Mouse (Mus musculus) limb, embryonic 14.5 days (tissue): ENCODE data around the gene Cx3cr1. TPM values are rescaled to one million over a fixed set of nuclear protein-coding genes. Genes with fewer than 3 reads are reported as not detected.

ENCODE experiments used
- ATAC-seq: fragments of 200-750 bp; cut with Nextera tagmentation; 2 replicates; pipeline ENCODE4 v1.8.0; 2017; ENCODE audit warnings: low read depth, moderate number of reproducible peaks, moderate TSS enrichment; ENCODE audit not compliant: low FRiP score
- DNase-seq: peaks from one replicate; pipeline ENCODE4 v3.0.0-alpha.2; 2015; ENCODE audit warnings: low spot score
- H3K27ac ChIP-seq: fragments of 300-500 bp; sonication (generic); replicated peaks from 2 replicates; pipeline ENCODE4 v1.5.1; 2014; ENCODE audit warnings: low read depth, mild to moderate bottlenecking, low read length, moderate library complexity, mixed read lengths
- H3K27me3 ChIP-seq: fragments of 300-500 bp; sonication (generic); 2 replicates; pipeline ENCODE4 v1.6.1; 2014; ENCODE audit warnings: low read length, mixed read lengths; ENCODE audit not compliant: control insufficient read depth, insufficient read depth
- H3K36me3 ChIP-seq: fragments of 300-500 bp; sonication (generic); 2 replicates; pipeline ENCODE4 v1.6.1; 2014; ENCODE audit warnings: mild to moderate bottlenecking, low read length, moderate library complexity, mixed read lengths; ENCODE audit not compliant: control insufficient read depth, insufficient read depth
- H3K4me1 ChIP-seq: fragments of 300-500 bp; sonication (generic); 2 replicates; pipeline ENCODE4 v1.6.1; 2014; ENCODE audit warnings: antibody characterized with exemption, low read length, mixed read lengths; ENCODE audit not compliant: control insufficient read depth, insufficient read depth
- H3K4me2 ChIP-seq: fragments of 300-500 bp; sonication (generic); replicated peaks from 2 replicates; pipeline ENCODE4 v1.6.1; 2014; ENCODE audit warnings: low read depth, mild to moderate bottlenecking, low read length, moderate library complexity; ENCODE audit not compliant: severe bottlenecking
- H3K4me3 ChIP-seq: fragments of 300-500 bp; sonication (generic); replicated peaks from 2 replicates; pipeline ENCODE4 v1.5.1; 2014; ENCODE audit warnings: low read length
- H3K9ac ChIP-seq: fragments of 300-500 bp; sonication (generic); 2 replicates; pipeline ENCODE4 v1.6.1; 2014; ENCODE audit warnings: mild to moderate bottlenecking, low read depth, low read length, moderate library complexity; ENCODE audit not compliant: severe bottlenecking
- H3K9me3 ChIP-seq: fragments of 300-500 bp; sonication (generic); 2 replicates; pipeline ENCODE4 v1.6.1; 2016; ENCODE audit warnings: low read length; ENCODE audit not compliant: control insufficient read depth
- POLR2A ChIP-seq: fragments of 200-500 bp; IDR thresholded peaks from 2 replicates; pipeline ENCODE4 v1.8.0; 2012; ENCODE audit warnings: inconsistent platforms, mild to moderate bottlenecking, moderate library complexity, borderline replicate concordance; ENCODE audit not compliant: insufficient read depth, insufficient read length; ENCODE audit errors: extremely low read depth
- WGBS: fragments of 180-500 bp; shearing (Covaris S2); extraction: QIAGEN DNeasy Blood & Tissue Kit; methylation state at CpG from one replicate; pipeline ENCODE4 v1.1.7; 2014; 5-methylcytosine and 5-hydroxymethylcytosine counted together
- polyA plus RNA-seq, 2 experiments: library from polyadenylated mRNA; depleted of rRNA in 1 of 2; stranded (reverse) in 1 of 2; unstranded in 1 of 2; fragments of >200 nt; fragmentation: Nextera tagmentation in 1 of 2; extraction: Ambion mirVana in 1 of 2; gene quantifications; 2 replicates each; pipeline versions ENCODE4 v1.2.1 to v1.2.3; 2012 to 2014

Gene Cx3cr1
- polyA plus RNA-seq, 2 experiments, result 10.1 to 11.0 TPM

DNA sequence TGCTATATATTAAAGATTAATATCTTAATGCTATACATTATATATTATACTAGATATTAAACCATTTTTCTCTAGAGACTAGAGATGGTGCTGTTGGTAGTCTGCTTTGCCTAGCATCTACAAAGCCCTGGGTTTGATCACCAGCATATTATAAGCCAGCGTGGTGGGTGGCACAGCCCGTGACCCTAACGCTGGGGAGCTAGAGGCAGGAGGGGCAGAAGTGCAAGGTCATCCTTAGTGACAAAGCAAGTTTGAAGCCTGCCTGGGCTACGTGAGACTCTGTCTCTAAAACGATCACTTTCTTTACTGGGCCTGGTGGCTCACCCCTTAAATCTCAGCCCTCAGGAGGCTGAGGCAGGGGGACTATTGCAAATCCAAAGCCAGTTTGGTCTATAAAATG lies 66.8 kb downstream of the Cx3cr1 start:
- Histone ChIP-seq H3K27ac (no peak overlapping the region), H3K9ac (no peak overlapping the region), H3K36me3 (no peaks in the 10 kb centered on the region), H3K4me3 (no peak overlapping the region), H3K4me1 (no peaks in the 10 kb centered on the region), H3K9me3 (no peaks in the 10 kb centered on the region), H3K27me3 (no peaks in the 10 kb centered on the region), H3K4me2 (no peak overlapping the region)
- no peak for DNase-seq
- 71% methylated on average over 5 of the region's 5 CpGs for WGBS
- TF ChIP-seq POLR2A, result no peak
- ATAC-seq, result no peak

DNA sequence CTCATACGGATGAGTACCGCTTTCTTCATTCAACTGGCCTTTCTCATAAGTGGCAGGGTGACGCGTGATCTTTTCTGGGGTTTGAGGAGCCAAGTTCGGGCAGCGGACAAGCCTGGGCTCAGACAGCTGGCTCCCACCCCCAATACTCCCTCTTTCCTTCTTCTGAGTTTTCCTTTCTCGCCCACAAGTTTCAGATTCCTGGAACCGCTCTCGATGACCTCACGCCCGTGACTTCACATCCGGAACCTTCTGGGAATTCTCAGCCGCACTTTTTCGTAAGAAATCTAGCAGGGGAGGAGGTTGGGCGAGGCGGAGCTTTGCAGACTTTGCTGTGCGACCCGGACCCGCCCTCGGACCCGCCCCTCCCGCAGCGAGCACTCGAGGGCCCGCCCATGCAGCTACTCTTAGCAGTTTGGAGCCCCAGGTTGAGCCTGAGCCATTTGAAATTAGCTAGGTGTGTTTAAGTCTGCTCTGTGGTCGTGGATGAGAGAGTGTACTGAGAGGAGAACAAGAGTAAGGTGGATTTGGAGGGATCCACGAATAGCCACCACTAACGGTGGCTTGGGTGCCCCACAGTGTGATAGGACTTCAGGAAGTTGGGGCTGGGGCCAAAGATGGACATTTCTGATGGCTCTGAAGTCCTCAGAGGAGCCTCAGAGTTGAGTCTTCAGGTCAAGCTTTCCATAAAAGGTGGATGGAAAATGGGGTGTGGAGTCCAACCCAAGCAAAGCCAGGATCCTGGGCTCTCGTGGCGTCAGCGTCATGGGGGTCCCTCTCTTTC lies 67.5 kb downstream of the Cx3cr1 start:
- 11% methylated on average over 31 of the region's 31 CpGs for WGBS
- no peaks in the 10 kb centered on the region for H3K27me3 ChIP-seq
- no peak for TF ChIP-seq POLR2A
- H3K9ac ChIP-seq, result peak overlapping the region; percentile 35
- ATAC-seq, result peak; percentile 90
- no peaks in the 10 kb centered on the region for H3K4me1 ChIP-seq
- no peaks in the 10 kb centered on the region for H3K36me3 ChIP-seq
- peak; percentile 92 for DNase-seq
- H3K4me3 ChIP-seq, result peak overlapping the region; percentile 35
- H3K27ac ChIP-seq, result peak overlapping the region; percentile 57; the same call in 1 of the 2 replicates
- no peaks in the 10 kb centered on the region for H3K9me3 ChIP-seq
- peak overlapping the region; percentile 56 for H3K4me2 ChIP-seq

DNA sequence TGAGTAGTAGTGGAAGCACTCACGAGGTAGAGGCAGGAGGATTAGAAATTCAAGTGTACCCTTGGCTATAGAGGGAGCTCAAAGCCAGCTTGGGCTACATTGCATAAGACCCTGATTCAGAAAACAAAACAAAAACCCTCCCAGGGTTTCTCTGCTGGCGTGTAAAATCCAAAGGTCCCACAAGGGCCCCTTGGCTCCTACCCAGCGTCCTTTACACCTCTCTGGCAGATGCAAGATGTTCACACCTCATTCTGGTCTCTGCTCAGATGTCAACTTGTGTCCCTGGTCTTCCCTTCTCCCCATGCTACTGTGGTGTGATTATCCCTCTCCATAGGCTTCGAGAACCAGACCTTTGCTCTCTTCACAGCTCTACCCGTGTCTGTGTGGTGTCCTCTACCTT lies 68.9 kb downstream of the Cx3cr1 start:
- no peak for DNase-seq
- H3K27ac ChIP-seq, result no peak overlapping the region
- no peak for TF ChIP-seq POLR2A
- no peaks in the 10 kb centered on the region for H3K36me3 ChIP-seq
- H3K4me1 ChIP-seq, result no peaks in the 10 kb centered on the region
- no peaks in the 10 kb centered on the region for H3K27me3 ChIP-seq
- no peak for ATAC-seq
- H3K9ac ChIP-seq, result no peak overlapping the region
- no peaks in the 10 kb centered on the region for H3K9me3 ChIP-seq
- 70% methylated on average over 5 of the region's 5 CpGs for WGBS
- no peak overlapping the region for H3K4me2 ChIP-seq
- no peak overlapping the region for H3K4me3 ChIP-seq

DNA sequence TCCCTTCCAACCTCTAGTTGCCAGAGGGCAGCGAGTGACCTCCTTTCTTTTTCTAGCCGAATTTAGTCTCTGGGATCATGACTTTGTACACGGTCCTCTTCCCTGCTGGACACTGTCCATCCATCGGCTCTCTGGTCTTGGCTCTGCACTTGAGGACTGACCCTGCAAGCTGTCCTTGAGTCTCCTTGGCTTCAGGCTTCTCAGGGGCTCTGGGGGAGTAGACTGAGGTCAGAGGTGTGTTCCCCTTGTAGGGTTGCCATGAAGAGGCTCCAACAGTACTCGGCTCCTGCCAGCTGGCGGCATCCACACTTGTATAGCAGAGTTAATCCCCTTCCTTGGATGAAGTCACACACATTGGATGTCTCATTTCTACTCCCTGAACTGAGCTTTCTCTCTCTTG lies 70.0 kb downstream of the Cx3cr1 start:
- no peak overlapping the region for H3K4me2 ChIP-seq
- no peak overlapping the region for H3K27ac ChIP-seq
- H3K36me3 ChIP-seq, result no peaks in the 10 kb centered on the region
- ATAC-seq, result no peak
- H3K4me1 ChIP-seq, result no peaks in the 10 kb centered on the region
- TF ChIP-seq POLR2A, result no peak
- DNase-seq, result no peak
- no peak overlapping the region for H3K4me3 ChIP-seq
- no peaks in the 10 kb centered on the region for H3K9me3 ChIP-seq
- no peaks in the 10 kb centered on the region for H3K27me3 ChIP-seq
- no peak overlapping the region for H3K9ac ChIP-seq
- WGBS, result 78% methylated on average over 6 of the region's 6 CpGs

DNA sequence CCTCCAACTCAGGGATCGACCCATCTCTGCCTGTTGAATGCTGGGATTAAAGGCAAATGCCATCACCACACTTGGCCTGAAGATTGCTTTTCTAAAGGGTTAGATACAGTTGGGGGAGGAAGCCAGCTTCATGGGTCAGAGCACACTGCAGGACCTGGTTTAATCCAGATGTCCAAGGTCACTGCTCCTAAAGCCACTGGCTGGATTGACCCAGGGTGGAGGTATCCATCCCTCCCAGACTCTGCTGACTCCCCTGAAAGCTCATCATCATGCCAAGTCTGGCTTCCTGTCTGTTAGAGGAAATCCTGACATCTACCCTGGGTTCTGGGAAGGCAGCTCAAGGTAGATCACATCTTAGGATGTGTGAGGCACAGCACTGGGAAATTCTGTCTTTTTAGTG lies 70.9 kb downstream of the Cx3cr1 start:
- H3K4me3 ChIP-seq, result no peak overlapping the region
- H3K36me3 ChIP-seq, result no peaks in the 10 kb centered on the region
- WGBS, result 86% methylated on average over 1 of the region's 1 CpGs
- H3K4me2 ChIP-seq, result no peak overlapping the region
- no peak for TF ChIP-seq POLR2A
- H3K27me3 ChIP-seq, result no peaks in the 10 kb centered on the region
- no peaks in the 10 kb centered on the region for H3K9me3 ChIP-seq
- DNase-seq (no peak), ATAC-seq (no peak)
- H3K27ac ChIP-seq, result no peak overlapping the region
- no peaks in the 10 kb centered on the region for H3K4me1 ChIP-seq
- no peak overlapping the region for H3K9ac ChIP-seq
